Mouse (Mus musculus) spleen, adult 18-20 months (tissue): Measurements from ENCODE around the gene Olfr450.

Source experiments
- DNase-seq, 2 experiments: peaks; one replicate each; pipeline ENCODE4 v3.0.0; 2022; ENCODE audit warnings: mixed read lengths in 2 of 2

Olfr450 gene

GRCm38 (mm10) chr6:42811639-42812038 is at the start of gene Olfr450:
TSS of gene Olfr450 (plus strand) at chr6:42811939.
- no peak for DNase-seq

- DNase-seq: no peak
These were observed 34.7 kb upstream of the Olfr450 start for GRCm38 (mm10) chr6:42777066-42777465.

GRCm38 (mm10) chr6:42784793-42785192 is 26.9 kb upstream of the Olfr450 start, which contains the start of gene Olfr452:
TSS of gene Olfr452 (plus strand) at chr6:42785093.
- no peak for DNase-seq

- DNase-seq: no peak
These were observed 21.3 kb upstream of the Olfr450 start for GRCm38 (mm10) chr6:42790247-42790948.

GRCm38 (mm10) chr6:42790949-42791556 is 20.7 kb upstream of the Olfr450 start:
- DNase-seq: no peak

- no peak for DNase-seq
These were observed 16.8 kb upstream of the Olfr450 start for GRCm38 (mm10) chr6:42794982-42795381.

GRCm38 (mm10) chr6:42834084-42834483 is 22.3 kb downstream of the Olfr450 start, which contains the start of gene Olfr449:
TSS of gene Olfr449 (plus strand) at chr6:42834384.
- DNase-seq: no peak

- no peak for DNase-seq
These were observed 48.6 kb downstream of the Olfr450 start for GRCm38 (mm10) chr6:42860222-42860819.
